Mouse (Mus musculus): Measurements from ENCODE around the gene Shisa3. TPM values are rescaled to one million over a fixed set of nuclear protein-coding genes. Genes with fewer than 3 reads are reported as not detected.

Shisa3 gene
- polyA plus RNA-seq, 1 experiment from 2014 or later, result 8.4 TPM

GRCm38 (mm10) chr5:67652468-67652867 is 44.8 kb downstream of the Shisa3 start:
- Histone ChIP-seq H3K4me1 (ENCODE audit: control insufficient read depth, insufficient read depth, low read length) (no peaks in the 10 kb centered on the region), H3K9me3 (replicated peaks; ENCODE audit: control insufficient read depth, low read length) (no peaks in the 10 kb centered on the region), H3K4me2 (ENCODE audit: low read depth, low read length) (no peak overlapping the region), H3K9ac (replicated peaks; ENCODE audit: low read length) (no peak overlapping the region), H3K27ac (replicated peaks; ENCODE audit: low read depth, low read length) (no peak overlapping the region), H3K36me3 (replicated peaks; ENCODE audit: control insufficient read depth, insufficient read depth, low read depth, low read length) (no peaks in the 10 kb centered on the region), H3K4me3 (ENCODE audit: low read depth, low read length) (no peak overlapping the region), H3K27me3 (ENCODE audit: control insufficient read depth, insufficient read depth, low read length) (no peaks in the 10 kb centered on the region)
- no peak for ATAC-seq (replicated peaks; ENCODE audit: insufficient number of reproducible peaks, low FRiP score, low TSS enrichment, low read depth)
- WGBS, result 84% methylated on average over 4 of the region's 4 CpGs
- DNase-seq (ENCODE audit: low spot score), result no peak

- H3K27me3 ChIP-seq (ENCODE audit: control insufficient read depth, insufficient read depth, low read length), result no peaks in the 10 kb centered on the region
- no peak for ATAC-seq (replicated peaks; ENCODE audit: insufficient number of reproducible peaks, low FRiP score, low TSS enrichment, low read depth)
- H3K36me3 ChIP-seq (replicated peaks; ENCODE audit: control insufficient read depth, insufficient read depth, low read depth, low read length), result no peaks in the 10 kb centered on the region
- H3K9ac ChIP-seq (replicated peaks; ENCODE audit: low read length), result no peak overlapping the region
- H3K9me3 ChIP-seq (replicated peaks; ENCODE audit: control insufficient read depth, low read length), result no peaks in the 10 kb centered on the region
- WGBS, result 87% methylated on average over 3 of the region's 3 CpGs
- H3K4me2 ChIP-seq (ENCODE audit: low read depth, low read length), result no peak overlapping the region
- no peak overlapping the region for H3K27ac ChIP-seq (replicated peaks; ENCODE audit: low read depth, low read length)
- no peak overlapping the region for H3K4me3 ChIP-seq (ENCODE audit: low read depth, low read length)
- DNase-seq (ENCODE audit: low spot score), result no peak
- no peaks in the 10 kb centered on the region for H3K4me1 ChIP-seq (ENCODE audit: control insufficient read depth, insufficient read depth, low read length)
Measured at GRCm38 (mm10) chr5:67653543-67653942, 45.9 kb downstream of the Shisa3 start.

- H3K4me3 ChIP-seq (ENCODE audit: low read depth, low read length), result no peak overlapping the region
- H3K27ac ChIP-seq (replicated peaks; ENCODE audit: low read depth, low read length), result no peak overlapping the region
- no peaks in the 10 kb centered on the region for H3K4me1 ChIP-seq (ENCODE audit: control insufficient read depth, insufficient read depth, low read length)
- no peak overlapping the region for H3K9ac ChIP-seq (replicated peaks; ENCODE audit: low read length)
- ATAC-seq (replicated peaks; ENCODE audit: insufficient number of reproducible peaks, low FRiP score, low TSS enrichment, low read depth), result no peak
- H3K27me3 ChIP-seq (ENCODE audit: control insufficient read depth, insufficient read depth, low read length), result no peaks in the 10 kb centered on the region
- H3K4me2 ChIP-seq (ENCODE audit: low read depth, low read length), result no peak overlapping the region
- H3K36me3 ChIP-seq (replicated peaks; ENCODE audit: control insufficient read depth, insufficient read depth, low read depth, low read length), result no peaks in the 10 kb centered on the region
- H3K9me3 ChIP-seq (replicated peaks; ENCODE audit: control insufficient read depth, low read length), result no peaks in the 10 kb centered on the region
- DNase-seq (ENCODE audit: low spot score), result no peak
- WGBS, result 67% methylated on average over 5 of the region's 5 CpGs
Measured at GRCm38 (mm10) chr5:67654572-67654971, 46.9 kb downstream of the Shisa3 start.

- H3K4me2 ChIP-seq (ENCODE audit: low read depth, low read length), result no peak overlapping the region
Measured at GRCm38 (mm10) chr5:67655696-67656519, 48.2 kb downstream of the Shisa3 start.

GRCm38 (mm10) chr5:67656821-67657259 is 49.2 kb downstream of the Shisa3 start:
- no peak overlapping the region for H3K4me2 ChIP-seq (ENCODE audit: low read depth, low read length)
- H3K9ac ChIP-seq (replicated peaks; ENCODE audit: low read length), result no peak overlapping the region
- H3K36me3 ChIP-seq (replicated peaks; ENCODE audit: control insufficient read depth, insufficient read depth, low read depth, low read length), result no peaks in the 10 kb centered on the region
- no peak overlapping the region for H3K4me3 ChIP-seq (ENCODE audit: low read depth, low read length)
- DNase-seq (ENCODE audit: low spot score), result no peak
- no peaks in the 10 kb centered on the region for H3K4me1 ChIP-seq (ENCODE audit: control insufficient read depth, insufficient read depth, low read length)
- no peaks in the 10 kb centered on the region for H3K27me3 ChIP-seq (ENCODE audit: control insufficient read depth, insufficient read depth, low read length)
- H3K9me3 ChIP-seq (replicated peaks; ENCODE audit: control insufficient read depth, low read length), result no peaks in the 10 kb centered on the region
- 22% methylated on average over 13 of the region's 13 CpGs for WGBS
- no peak overlapping the region for H3K27ac ChIP-seq (replicated peaks; ENCODE audit: low read depth, low read length)
- no peak for ATAC-seq (replicated peaks; ENCODE audit: insufficient number of reproducible peaks, low FRiP score, low TSS enrichment, low read depth)

More at GRCm38 (mm10) chr5:67655696-67656519, 48.2 kb downstream of the Shisa3 start:
- Histone ChIP-seq H3K4me1 (ENCODE audit: control insufficient read depth, insufficient read depth, low read length) (no peaks in the 10 kb centered on the region), H3K27me3 (ENCODE audit: control insufficient read depth, insufficient read depth, low read length) (no peaks in the 10 kb centered on the region), H3K4me3 (ENCODE audit: low read depth, low read length) (no peak overlapping the region), H3K9ac (replicated peaks; ENCODE audit: low read length) (no peak overlapping the region), H3K9me3 (replicated peaks; ENCODE audit: control insufficient read depth, low read length) (no peaks in the 10 kb centered on the region), H3K36me3 (replicated peaks; ENCODE audit: control insufficient read depth, insufficient read depth, low read depth, low read length) (no peaks in the 10 kb centered on the region), H3K27ac (replicated peaks; ENCODE audit: low read depth, low read length) (no peak overlapping the region)
- DNase-seq (ENCODE audit: low spot score) (no peak), ATAC-seq (replicated peaks; ENCODE audit: insufficient number of reproducible peaks, low FRiP score, low TSS enrichment, low read depth) (no peak)
- 43% methylated on average over 14 of the region's 14 CpGs for WGBS

GRCm38 (mm10) chr5:67659864-67660263 is 52.2 kb downstream of the Shisa3 start:
- H3K4me1 ChIP-seq (ENCODE audit: control insufficient read depth, insufficient read depth, low read length), result no peaks in the 10 kb centered on the region
- no peak overlapping the region for H3K4me3 ChIP-seq (ENCODE audit: low read depth, low read length)
- H3K27me3 ChIP-seq (ENCODE audit: control insufficient read depth, insufficient read depth, low read length), result no peaks in the 10 kb centered on the region
- DNase-seq (ENCODE audit: low spot score) (no peak), ATAC-seq (replicated peaks; ENCODE audit: insufficient number of reproducible peaks, low FRiP score, low TSS enrichment, low read depth) (no peak)
- H3K9me3 ChIP-seq (replicated peaks; ENCODE audit: control insufficient read depth, low read length), result no peaks in the 10 kb centered on the region
- H3K9ac ChIP-seq (replicated peaks; ENCODE audit: low read length), result no peak overlapping the region
- H3K4me2 ChIP-seq (ENCODE audit: low read depth, low read length), result no peak overlapping the region
- no peak overlapping the region for H3K27ac ChIP-seq (replicated peaks; ENCODE audit: low read depth, low read length)
- no peaks in the 10 kb centered on the region for H3K36me3 ChIP-seq (replicated peaks; ENCODE audit: control insufficient read depth, insufficient read depth, low read depth, low read length)
- 88% methylated on average over 9 of the region's 9 CpGs for WGBS

GRCm38 (mm10) chr5:67662715-67663114 is 55.0 kb downstream of the Shisa3 start:
- H3K4me3 ChIP-seq (ENCODE audit: low read depth, low read length), result no peak overlapping the region
- H3K4me2 ChIP-seq (ENCODE audit: low read depth, low read length), result no peak overlapping the region
- H3K36me3 ChIP-seq (replicated peaks; ENCODE audit: control insufficient read depth, insufficient read depth, low read depth, low read length), result no peaks in the 10 kb centered on the region
- H3K9ac ChIP-seq (replicated peaks; ENCODE audit: low read length), result no peak overlapping the region
- 47% methylated on average over 6 of the region's 6 CpGs for WGBS
- no peak overlapping the region for H3K27ac ChIP-seq (replicated peaks; ENCODE audit: low read depth, low read length)
- no peaks in the 10 kb centered on the region for H3K27me3 ChIP-seq (ENCODE audit: control insufficient read depth, insufficient read depth, low read length)
- DNase-seq (ENCODE audit: low spot score) (no peak), ATAC-seq (replicated peaks; ENCODE audit: insufficient number of reproducible peaks, low FRiP score, low TSS enrichment, low read depth) (no peak)
- no peaks in the 10 kb centered on the region for H3K9me3 ChIP-seq (replicated peaks; ENCODE audit: control insufficient read depth, low read length)
- H3K4me1 ChIP-seq (ENCODE audit: control insufficient read depth, insufficient read depth, low read length), result no peaks in the 10 kb centered on the region

GRCm38 (mm10) chr5:67669436-67669896 is 61.8 kb downstream of the Shisa3 start:
- H3K27ac ChIP-seq (replicated peaks; ENCODE audit: low read depth, low read length), result no peak overlapping the region
- H3K9me3 ChIP-seq (replicated peaks; ENCODE audit: control insufficient read depth, low read length), result no peaks in the 10 kb centered on the region
- H3K9ac ChIP-seq (replicated peaks; ENCODE audit: low read length), result no peak overlapping the region
- WGBS, result 68% methylated on average over 13 of the region's 13 CpGs
- H3K27me3 ChIP-seq (ENCODE audit: control insufficient read depth, insufficient read depth, low read length), result no peaks in the 10 kb centered on the region
- no peaks in the 10 kb centered on the region for H3K4me1 ChIP-seq (ENCODE audit: control insufficient read depth, insufficient read depth, low read length)
- no peak for ATAC-seq (replicated peaks; ENCODE audit: insufficient number of reproducible peaks, low FRiP score, low TSS enrichment, low read depth)
- H3K4me2 ChIP-seq (ENCODE audit: low read depth, low read length), result no peak overlapping the region
- no peak for DNase-seq (ENCODE audit: low spot score)
- no peaks in the 10 kb centered on the region for H3K36me3 ChIP-seq (replicated peaks; ENCODE audit: control insufficient read depth, insufficient read depth, low read depth, low read length)
- H3K4me3 ChIP-seq (ENCODE audit: low read depth, low read length), result no peak overlapping the region
